Mouse (Mus musculus) erythroblast, embryonic 14.5 days (primary cell): Measurements from ENCODE around the gene Sorcs2. TPM values are rescaled to one million over a fixed set of nuclear protein-coding genes. Genes with fewer than 3 reads are reported as not detected.

Experiments used
- H3K27me3 ChIP-seq: 2 replicates; pipeline ENCODE4 v1.6.1; 2012; ENCODE audit warnings: inconsistent platforms; ENCODE audit not compliant: control insufficient read depth
- H3K36me3 ChIP-seq: 2 replicates; pipeline ENCODE4 v1.6.1; 2012; ENCODE audit warnings: mild to moderate bottlenecking, inconsistent platforms; ENCODE audit not compliant: control insufficient read depth
- H3K4me1 ChIP-seq: 2 replicates; pipeline ENCODE4 v1.6.1; 2012; ENCODE audit warnings: inconsistent platforms; ENCODE audit not compliant: control insufficient read depth
- H3K4me3 ChIP-seq: replicated peaks from 2 replicates; pipeline ENCODE3; 2012; ENCODE audit warnings: moderate library complexity, mild to moderate bottlenecking, inconsistent platforms
- H3K9me3 ChIP-seq: 2 replicates; pipeline ENCODE4 v1.6.1; 2012; ENCODE audit warnings: low read length, inconsistent platforms, mixed read lengths; ENCODE audit not compliant: control insufficient read depth
- GATA1 ChIP-seq: IDR thresholded peaks from 2 replicates; pipeline ENCODE4 v1.6.1; 2012; ENCODE audit warnings: low read length, inconsistent platforms, mixed read lengths
- TAL1 ChIP-seq: IDR thresholded peaks from 3 replicates; pipeline ENCODE4 v1.6.1; 2012; ENCODE audit warnings: low read length, inconsistent platforms, mixed read lengths
- polyA plus RNA-seq: library from polyadenylated mRNA; stranded (reverse); fragments of >175 nt; gene quantifications from 2 replicates; pipeline ENCODE4 v1.2.3, GENCODE M21; 2012

Gene Sorcs2
- polyA plus RNA-seq = not detected in 2 replicates

DNA sequence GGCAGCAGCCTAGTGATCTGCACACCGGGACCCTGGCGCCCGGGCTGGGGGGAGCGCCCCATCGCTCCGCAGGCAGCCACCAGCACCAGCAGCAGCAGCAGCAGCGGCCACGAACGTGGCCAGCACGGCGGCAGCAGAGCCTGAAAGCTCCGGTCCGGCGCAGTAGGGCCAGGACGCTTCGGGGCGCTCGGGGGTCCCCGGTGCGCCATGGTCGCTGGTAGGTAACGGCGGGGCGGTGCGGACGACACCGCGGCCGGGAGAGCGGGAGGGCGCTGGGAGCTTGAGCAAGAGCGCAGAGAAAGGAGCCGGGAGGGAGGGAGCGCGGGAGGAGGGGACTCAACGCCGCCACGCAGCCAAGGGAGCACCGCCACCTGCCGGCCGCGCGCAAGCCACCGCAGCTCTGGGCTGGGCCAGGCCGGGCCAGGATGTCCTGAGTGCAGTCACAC lies at the start of gene Sorcs2:
TSS of gene Sorcs2 (minus strand) at position 303 of the 446 bp plus-strand sequence.
- no peaks in the 10 kb centered on the region for H3K9me3 ChIP-seq
- H3K4me3 ChIP-seq = peak within 1 kb of the TSS; percentile 13
- TF ChIP-seq TAL1 = no peak
- TF ChIP-seq GATA1 = no peak
- H3K4me1 ChIP-seq = no peaks in the 10 kb centered on the region
- peaks cover 31% of the 10 kb centered on the region for H3K27me3 ChIP-seq
- H3K36me3 ChIP-seq = no peaks in the 10 kb centered on the region

DNA sequence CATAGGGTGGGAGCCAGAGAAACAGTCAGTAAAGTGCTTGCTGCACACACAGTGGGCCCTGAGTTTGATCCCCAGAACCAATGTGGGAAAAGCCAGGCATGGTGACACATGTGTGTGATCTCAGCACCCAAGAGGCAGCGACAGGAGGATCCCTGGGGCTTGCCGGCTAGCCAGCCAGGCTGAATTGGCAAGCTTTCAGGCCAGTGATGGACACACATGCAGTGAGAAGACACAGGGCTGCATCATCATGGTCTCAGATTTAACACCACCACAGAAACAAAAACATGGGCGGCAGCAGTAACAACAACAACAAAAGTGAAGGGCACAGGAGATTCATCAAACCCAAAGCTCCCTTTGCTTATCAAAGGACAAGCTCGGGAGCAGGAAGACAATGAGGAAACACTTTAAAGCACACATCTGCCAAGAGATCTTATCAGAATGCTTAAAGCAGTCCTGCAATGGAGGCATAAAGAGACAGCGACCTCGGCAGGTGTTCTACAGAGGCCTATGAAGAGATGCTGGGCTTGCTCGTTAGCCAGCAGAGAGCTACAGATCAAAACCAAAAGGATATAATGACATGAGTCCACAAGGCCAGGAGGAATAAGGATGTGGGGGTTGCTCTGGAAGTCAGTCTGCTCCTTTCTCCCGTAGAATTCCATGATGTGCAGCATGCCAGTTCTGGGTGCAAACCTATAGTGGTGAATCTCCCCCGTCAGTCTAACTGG lies 48.4 kb upstream of the Sorcs2 start:
- Histone ChIP-seq H3K4me3 (no peak overlapping the region), H3K4me1 (no peaks in the 10 kb centered on the region), H3K36me3 (no peaks in the 10 kb centered on the region), H3K27me3 (peaks cover 9% of the 10 kb centered on the region), H3K9me3 (no peaks in the 10 kb centered on the region)
- TF ChIP-seq TAL1 (no peak), GATA1 (no peak)

DNA sequence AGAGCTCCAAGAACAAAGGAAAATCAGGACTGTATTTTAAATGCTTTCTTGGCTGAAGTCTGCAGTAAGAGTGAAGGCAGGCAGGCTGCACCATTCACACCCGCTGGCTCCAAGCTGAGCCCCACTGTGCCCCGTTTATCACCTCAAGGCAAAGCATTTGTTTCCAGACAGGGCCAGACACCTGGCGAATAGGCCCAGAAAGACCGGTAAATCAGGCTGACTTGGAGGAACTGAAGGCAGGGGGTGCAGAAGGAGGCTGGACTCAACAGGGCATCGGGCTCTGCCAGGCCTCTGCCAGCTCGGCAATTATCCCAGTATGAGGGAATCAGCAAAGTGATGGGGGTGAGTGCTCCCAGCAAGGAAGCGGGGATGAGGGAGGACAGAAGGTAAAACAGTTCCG lies 47.1 kb upstream of the Sorcs2 start:
- Histone ChIP-seq H3K4me1 (no peaks in the 10 kb centered on the region), H3K4me3 (no peak overlapping the region), H3K36me3 (no peaks in the 10 kb centered on the region), H3K9me3 (no peaks in the 10 kb centered on the region), H3K27me3 (peaks cover 9% of the 10 kb centered on the region)
- TF ChIP-seq TAL1 (no peak), GATA1 (no peak)

DNA sequence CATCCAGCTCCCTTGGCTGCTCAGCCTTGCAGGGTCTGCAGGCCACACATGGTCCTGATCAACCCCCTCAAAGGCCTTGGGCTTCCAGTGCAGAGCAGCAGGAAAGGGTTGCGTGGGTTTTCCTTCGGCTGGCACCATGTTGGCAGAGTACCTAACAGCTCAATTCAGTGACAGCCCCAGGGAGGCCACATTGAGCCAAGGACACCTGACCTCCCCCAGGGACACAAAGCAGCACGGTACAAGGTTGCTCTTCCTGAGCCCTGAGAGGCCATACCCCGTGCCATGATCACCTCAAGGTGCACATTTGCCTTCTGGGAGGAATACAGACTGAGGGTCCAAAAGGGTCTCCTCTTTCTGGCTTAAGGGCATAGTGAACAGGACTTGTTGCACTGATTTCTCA lies 46.7 kb upstream of the Sorcs2 start:
- TF ChIP-seq GATA1 (no peak), TAL1 (no peak)
- Histone ChIP-seq H3K4me3 (no peak overlapping the region), H3K36me3 (no peaks in the 10 kb centered on the region), H3K4me1 (no peaks in the 10 kb centered on the region), H3K27me3 (peaks cover 7% of the 10 kb centered on the region), H3K9me3 (no peaks in the 10 kb centered on the region)

DNA sequence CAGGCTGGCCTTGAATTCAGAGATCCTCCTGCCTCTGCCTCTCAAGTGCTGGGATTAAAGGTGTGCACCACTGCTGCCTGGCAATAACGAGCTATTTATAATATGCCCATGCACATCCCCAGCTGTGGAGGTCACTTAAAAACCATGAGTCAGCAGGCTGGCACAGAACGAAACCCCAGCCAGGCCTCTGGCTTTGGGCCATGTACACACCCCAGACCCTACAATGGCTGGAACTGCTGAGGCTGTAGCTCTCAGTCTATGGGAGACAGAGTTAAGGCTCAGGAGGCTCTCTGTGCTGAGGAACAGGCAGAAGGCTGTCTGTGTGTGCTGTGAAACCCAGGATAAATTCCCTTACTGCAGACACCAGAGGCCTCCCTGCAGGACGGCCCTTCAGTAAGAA lies 42.8 kb upstream of the Sorcs2 start:
- H3K27me3 ChIP-seq = peaks cover 3% of the 10 kb centered on the region
- no peaks in the 10 kb centered on the region for H3K4me1 ChIP-seq
- TF ChIP-seq GATA1 (no peak), TAL1 (no peak)

DNA sequence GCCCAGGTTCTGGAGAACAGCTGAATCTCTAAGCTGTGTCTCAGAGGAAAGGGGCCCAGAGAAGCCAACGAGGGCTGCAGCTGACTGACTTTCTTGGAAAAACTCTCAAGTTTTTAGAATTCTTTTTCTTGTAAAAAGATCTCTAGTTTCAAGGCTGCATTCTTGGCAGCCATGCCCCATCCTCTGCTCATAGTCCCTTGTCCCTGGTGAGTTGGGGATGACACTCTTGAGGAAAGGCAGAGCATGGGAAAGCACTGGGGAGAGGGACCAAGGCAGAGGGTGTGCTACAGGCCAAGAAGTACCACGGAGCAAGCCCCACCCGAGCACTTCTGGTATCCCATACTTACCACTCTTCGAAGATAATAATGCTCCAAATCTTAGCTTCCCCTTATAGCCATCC lies 38.9 kb upstream of the Sorcs2 start:
- no peak for TF ChIP-seq TAL1
- TF ChIP-seq GATA1 = no peak
- H3K9me3 ChIP-seq = no peaks in the 10 kb centered on the region
- H3K27me3 ChIP-seq = no peaks in the 10 kb centered on the region
- H3K4me1 ChIP-seq = no peaks in the 10 kb centered on the region
- no peak overlapping the region for H3K4me3 ChIP-seq
- H3K36me3 ChIP-seq = no peaks in the 10 kb centered on the region

More for the DNA sequence above, 42.8 kb upstream of the Sorcs2 start:
- no peaks in the 10 kb centered on the region for H3K9me3 ChIP-seq
- H3K36me3 ChIP-seq = no peaks in the 10 kb centered on the region
- H3K4me3 ChIP-seq = no peak overlapping the region

DNA sequence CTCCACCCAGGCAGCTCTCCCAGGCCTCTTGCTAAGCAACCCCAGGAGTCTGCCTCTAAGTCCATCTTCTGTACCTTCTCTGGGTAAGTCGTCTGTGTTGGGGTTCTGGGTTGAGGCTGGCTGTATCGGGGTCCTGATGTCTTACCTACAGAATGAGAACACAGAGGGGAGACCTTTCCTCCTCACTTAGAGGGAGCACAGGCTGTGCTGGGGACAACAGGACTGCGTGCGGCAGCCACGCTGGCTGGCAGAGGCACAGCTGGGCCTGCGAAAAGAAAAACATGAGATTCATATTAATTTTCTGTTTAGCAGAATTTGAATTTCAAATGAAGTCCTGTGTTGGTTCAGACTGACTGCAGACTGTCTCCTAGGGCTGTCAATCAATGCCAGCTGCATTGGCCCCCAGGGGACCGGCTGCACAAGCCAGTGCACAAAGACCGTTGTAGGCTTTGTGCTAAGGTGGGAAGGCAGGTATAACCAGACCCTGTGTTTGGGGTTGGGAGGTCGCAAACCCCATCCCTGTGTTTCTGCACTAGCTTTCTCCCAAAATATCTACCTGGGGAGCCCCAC lies 36.5 kb upstream of the Sorcs2 start:
- Histone ChIP-seq H3K27me3 (no peaks in the 10 kb centered on the region), H3K4me1 (no peaks in the 10 kb centered on the region), H3K4me3 (no peak overlapping the region), H3K36me3 (no peaks in the 10 kb centered on the region), H3K9me3 (no peaks in the 10 kb centered on the region)
- TF ChIP-seq TAL1 (no peak), GATA1 (no peak)

DNA sequence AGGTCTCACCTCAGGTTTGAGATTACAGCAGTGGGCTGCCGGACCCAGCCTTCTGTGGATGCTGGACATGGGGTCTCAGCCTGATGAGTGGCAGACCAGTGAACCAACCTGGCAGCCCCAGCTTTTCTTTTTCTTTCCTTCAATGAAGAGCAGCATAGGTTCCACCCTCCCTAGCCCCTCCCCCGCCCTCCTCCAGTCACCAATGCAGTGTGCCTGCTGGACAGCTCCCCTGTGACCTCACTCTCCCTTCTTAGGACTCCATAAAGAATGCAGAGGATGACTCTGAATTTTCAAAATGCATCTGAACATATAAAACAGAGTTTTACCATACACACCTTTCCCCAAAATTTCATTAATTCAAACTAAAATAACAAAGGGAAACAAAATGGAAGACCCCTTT lies 33.8 kb upstream of the Sorcs2 start:
- TF ChIP-seq GATA1 = no peak
- no peak for TF ChIP-seq TAL1
- no peaks in the 10 kb centered on the region for H3K4me1 ChIP-seq
- no peaks in the 10 kb centered on the region for H3K27me3 ChIP-seq
- H3K4me3 ChIP-seq = no peak overlapping the region
- H3K36me3 ChIP-seq = no peaks in the 10 kb centered on the region
- no peaks in the 10 kb centered on the region for H3K9me3 ChIP-seq

DNA sequence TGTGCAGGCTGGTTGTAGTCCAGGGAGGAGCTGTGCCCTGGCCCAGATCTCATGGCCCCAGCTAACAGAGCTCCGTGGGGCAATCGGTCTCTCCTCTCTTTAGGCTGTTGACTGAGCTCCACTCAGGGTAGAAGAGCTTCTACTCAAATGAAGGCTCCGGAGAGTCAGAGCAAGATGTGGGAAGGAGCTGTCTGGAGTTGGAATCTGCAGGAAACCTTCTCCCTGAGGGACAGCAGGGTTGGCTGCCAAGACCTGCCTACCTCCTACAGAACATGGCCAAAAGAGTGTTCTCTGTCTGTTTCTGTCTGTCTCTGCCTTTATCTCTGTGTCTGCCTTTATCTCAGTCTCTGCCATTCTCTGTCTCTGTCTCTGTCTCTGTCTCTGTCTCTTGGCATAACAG lies 31.6 kb upstream of the Sorcs2 start:
- H3K4me3 ChIP-seq = no peak overlapping the region
- no peaks in the 10 kb centered on the region for H3K27me3 ChIP-seq
- no peaks in the 10 kb centered on the region for H3K9me3 ChIP-seq
- no peak for TF ChIP-seq TAL1
- no peak for TF ChIP-seq GATA1
- no peaks in the 10 kb centered on the region for H3K4me1 ChIP-seq
- no peaks in the 10 kb centered on the region for H3K36me3 ChIP-seq
